Mouse (Mus musculus): ENCODE measurements around the gene Slfnl1.
A peak's percentile ranks its signal among the peaks of the same experiment; 100 is the strongest.

The Slfnl1 gene

DNA sequence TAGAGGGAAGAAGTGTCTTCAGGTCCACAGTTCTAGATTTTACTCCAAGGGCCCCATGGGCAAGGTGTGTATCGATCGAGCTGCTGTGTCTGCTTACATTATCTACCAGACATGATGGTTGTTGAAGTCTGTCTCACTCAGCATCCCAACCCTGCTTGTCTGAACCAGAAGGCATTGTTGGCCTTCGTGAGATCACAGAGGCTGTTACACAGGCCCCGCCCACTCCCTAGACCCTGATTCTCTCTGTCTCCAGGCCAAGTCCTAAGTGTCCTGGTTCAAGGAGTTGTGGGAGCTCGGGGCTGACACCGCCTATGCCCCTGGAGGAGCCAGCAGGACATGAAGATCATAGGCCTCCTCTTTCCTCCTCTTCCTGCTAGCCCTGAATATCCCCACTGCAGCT lies at the start of gene Slfnl1:
Slfnl1 (plus strand) TSS at position 246 of the 400 bp plus-strand sequence.
- DNase-seq = no peak

DNA sequence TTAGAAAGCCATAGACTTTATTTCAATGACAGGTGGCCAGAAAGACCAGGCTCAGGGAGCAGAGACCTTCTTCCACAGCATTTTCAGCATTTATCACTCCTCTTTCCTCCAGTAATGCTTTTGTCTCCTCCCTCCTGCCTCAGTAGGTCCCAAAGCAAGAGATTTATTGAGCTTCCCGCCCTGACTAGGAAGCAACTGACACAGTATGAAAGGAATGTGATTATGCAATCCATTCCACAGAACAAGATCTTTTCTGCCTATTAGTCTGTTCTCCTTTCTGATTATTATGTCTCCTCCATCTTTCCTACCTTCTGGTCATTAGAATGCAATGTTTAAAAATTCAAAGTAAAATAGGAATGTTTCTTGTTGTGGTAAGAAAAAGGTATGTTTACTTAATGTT lies 44.3 kb upstream of the Slfnl1 start:
- no peak for DNase-seq

DNA sequence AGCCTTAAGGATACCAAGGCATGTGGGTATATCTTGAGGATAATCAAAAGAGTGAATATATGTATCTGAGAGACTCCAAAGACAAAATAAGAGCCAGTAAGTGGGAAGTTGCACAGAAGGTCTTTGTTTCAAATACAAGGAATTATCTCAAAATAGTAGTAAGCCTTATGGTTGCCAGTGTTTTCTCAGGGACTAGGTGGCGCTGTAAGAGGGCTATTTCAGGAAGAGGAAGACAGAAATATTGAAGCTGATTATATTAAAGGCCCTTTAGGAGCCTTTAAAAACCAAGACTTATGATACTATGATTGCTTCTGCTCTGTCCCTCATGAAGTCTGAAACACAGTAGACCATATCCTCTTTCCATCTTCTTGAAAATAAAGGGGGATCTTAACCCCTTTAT lies 25.1 kb upstream of the Slfnl1 start:
- no peak for DNase-seq

DNA sequence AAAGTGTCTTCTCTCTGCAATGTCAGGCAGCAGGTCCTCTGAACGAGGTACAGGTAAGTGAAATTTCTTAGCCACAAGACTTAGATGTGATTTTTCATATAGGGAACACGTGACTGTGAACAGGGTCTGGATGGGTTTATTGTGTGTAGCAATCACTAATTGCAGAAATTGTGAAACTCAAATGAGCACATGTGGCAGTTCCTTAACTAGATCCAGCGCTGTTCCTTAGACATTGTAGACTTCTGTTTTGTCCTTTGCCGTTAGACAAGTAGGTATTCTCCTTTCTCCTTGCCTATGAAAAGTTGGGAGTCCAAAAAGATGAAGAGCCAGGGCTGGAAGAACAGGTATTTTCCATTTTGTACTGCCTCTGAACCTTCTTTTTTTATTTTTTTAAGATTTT lies 20.8 kb upstream of the Slfnl1 start:
- no peak for DNase-seq

DNA sequence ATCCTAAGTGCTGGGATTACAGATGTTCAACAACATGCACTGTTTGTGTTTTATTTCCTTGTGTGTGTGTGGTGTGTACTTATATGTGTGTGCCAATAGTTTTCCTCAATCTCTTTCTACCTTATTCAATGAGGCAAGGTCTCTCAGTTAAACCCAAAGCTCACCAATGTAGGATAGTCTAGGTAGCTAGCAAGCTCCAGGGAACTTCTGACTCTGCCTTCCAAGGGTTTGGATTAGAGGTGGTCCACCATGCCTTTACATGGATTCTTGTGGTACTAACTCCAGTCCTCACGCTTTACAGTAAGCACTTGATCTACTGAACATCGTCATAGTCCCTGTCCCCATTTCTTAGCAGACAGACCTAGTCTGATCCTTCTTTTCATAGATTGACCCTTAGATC lies 17.7 kb upstream of the Slfnl1 start:
- no peak for DNase-seq

DNA sequence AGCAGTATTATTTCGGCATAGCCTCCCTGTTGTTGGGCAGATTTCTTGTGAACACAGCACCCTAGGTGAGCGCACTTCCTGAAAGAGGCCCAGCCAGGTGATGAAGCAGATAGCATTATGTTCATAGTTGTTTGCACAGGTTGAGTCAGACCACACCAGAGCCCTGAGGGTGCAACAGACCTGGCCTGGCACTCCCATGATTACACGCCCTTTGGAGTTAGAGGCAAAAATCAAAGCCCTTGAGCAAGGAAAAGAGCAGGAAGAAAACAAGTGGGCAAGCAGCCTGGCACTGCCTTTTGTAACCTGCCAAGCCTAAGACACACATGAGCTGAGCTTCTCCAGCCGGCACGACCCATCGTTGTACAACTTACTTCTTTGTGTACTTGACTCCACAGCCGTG lies 15.5 kb upstream of the Slfnl1 start:
- DNase-seq = no peak

DNA sequence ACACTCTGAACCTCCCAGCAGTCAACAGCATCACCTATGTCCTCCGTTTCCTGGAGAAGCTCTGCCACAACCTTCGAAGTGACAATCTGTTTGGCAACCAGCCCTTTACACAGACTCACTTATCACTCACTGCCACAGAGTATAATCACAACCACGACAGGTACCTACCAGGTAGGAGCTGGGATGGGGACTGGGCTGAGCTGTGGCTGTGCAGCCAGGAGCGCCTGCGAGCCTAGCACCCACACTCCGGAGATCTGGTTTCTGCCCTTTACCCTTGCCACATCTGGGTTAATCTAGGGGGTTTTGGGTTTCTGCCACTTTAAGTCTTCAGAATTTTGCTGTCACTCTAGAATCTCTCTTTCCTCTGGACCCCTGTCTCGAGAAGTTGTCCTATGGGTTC lies 15.1 kb upstream of the Slfnl1 start:
- DNase-seq = no peak

DNA sequence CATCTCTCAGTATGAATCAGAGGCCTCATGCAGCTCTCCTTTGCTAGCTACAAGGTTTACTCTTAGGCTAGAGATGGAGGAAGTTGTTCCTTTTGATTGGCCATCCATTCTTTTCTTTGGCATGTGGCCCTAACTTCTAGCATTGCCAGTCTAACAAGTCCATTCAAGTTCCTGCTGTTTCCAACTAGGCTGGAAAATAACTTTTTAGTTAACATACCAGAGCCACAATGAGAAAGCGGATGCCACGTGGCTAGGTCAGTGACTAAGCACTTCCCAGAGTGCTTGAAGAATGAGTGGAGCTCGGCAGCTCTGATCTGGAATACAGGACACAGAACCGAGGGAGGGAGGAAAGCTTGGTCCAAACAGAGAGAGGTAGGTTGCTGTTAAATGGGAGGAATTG lies 14.7 kb upstream of the Slfnl1 start:
- DNase-seq = no peak

DNA sequence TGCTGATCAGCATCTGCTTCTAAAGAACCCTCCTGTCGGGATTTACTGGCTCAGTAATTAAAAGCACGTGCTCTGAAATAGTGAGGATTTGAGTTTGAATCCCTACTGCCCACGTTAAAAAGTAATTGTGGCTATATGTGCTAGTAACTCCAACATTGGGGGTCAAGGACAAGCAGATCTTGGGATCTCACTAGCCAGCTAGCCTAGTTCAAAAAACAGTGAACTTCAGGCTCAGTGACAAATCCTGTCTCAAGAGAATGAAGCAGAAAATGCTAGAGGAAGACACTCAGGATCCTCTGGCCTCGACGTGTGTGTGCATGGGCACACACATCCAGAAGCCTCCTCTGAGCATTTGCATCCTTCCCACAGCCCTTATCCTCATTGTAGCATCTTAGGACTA lies 10.3 kb upstream of the Slfnl1 start:
- DNase-seq = no peak

DNA sequence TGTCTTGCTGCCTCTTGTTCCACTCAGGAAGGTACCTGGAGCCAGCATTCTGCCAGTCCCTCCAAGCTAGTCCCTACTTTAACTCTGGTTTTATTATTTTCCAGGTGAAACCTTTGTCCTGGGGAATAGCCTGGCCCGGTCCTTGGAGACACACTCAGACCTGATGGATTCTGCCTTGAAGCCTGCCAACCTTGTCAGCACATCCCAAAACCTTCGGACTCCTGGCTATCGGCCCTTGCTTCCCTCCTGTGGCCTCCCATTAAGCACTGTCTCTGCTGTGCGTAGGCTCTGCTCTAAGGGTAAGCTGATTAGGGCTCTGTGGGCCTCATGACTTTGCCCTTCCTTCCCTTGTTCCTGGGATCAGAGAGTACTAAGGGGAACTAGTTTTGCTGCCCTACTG lies 9.7 kb upstream of the Slfnl1 start:
- no peak for DNase-seq

DNA sequence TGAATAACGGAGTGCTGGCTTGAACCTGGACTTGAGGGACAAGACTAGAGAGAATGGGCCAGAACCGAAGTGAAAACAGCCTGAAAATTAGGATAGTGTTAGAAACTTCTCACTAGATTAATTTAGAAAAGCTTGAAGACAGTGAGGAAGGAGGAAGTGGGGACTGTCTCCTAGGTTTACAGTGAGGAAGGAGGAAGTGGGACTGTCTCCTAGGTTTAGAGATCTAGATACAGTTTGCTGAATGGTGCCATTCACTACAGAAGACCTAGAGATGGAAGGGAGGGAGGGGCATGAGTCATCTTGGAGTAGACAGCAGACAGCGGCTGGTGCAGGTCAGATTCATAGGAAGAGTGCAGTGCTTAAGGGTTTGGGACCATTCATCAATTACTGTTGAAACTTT lies 8.9 kb upstream of the Slfnl1 start:
- DNase-seq = no peak

DNA sequence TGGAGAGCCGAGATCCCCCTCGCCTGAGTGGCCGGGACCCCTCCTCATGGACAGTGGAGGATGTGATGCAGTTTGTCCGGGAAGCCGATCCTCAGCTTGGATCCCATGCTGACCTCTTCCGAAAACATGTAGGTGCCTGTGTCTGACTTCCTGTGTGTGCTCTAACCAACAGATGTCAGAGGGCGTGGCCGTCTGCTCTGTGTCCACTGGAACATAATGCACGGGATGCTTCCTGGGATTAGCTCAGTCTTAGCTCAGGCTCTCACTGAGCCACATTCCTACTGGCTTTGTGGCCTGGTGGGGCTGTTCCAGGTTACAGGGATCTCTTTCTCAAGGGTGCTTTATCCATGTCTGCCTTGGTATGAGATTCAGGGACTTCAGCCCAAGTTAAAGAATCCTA lies 3.9 kb upstream of the Slfnl1 start:
- DNase-seq = no peak

DNA sequence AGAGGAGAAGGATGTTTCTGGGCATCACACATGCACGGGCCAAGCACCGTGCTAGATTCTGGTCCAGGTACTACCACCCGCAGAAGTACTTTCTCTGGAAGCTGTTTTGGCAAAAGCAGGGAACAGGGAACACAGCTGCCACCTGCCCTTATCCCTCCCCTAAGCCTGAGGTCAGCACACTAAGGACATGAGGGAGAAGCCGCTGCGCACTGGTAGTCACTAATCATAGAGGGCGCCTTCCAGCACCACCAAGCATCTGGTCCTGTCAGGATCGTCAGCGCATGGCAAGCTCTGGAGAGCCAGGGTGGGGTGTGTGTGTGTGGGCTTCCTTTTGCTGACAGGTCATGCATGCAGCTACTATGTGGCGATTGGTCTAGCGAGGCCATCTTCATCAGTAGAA lies 6.6 kb downstream of the Slfnl1 start:
- DNase-seq = no peak

DNA sequence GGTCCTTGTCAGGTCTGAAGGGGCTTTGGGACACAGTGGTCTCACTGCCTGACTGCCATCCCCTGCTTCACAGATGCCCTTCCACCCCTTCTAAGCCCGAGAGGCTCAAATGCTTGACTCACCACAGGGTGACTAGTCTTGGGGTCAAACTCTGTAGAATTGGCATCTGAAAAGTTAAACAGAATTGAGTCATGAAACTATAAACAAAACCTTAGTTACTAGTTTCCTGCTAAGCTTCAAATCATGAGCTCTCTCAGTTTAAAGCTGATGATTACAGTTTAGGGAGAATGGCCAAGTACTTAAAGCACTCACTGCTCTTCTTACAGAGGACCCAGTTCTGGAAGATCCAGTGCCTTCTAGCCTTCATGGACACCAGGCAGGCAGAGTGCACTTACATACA lies 12.9 kb downstream of the Slfnl1 start:
- no peak for DNase-seq

DNA sequence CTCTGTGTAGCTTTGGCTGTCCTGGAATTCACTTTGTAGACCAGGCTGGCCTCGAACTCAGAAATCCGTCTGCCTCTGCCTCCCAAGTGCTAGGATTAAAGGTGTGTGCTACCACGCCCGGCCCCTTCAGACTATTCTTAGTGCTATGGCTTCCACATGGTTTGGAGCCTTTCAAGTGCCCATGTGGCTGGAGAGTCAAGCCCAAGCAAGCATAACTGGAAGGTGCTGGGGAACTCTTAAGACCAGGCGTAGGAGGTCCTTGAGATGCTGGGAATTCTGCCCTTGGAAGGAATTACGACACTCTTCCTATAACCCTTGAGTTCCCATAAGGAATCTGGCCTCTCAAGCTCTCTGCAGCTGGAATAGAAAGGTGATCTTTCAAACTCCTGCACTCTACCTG lies 24.6 kb downstream of the Slfnl1 start:
- no peak for DNase-seq

DNA sequence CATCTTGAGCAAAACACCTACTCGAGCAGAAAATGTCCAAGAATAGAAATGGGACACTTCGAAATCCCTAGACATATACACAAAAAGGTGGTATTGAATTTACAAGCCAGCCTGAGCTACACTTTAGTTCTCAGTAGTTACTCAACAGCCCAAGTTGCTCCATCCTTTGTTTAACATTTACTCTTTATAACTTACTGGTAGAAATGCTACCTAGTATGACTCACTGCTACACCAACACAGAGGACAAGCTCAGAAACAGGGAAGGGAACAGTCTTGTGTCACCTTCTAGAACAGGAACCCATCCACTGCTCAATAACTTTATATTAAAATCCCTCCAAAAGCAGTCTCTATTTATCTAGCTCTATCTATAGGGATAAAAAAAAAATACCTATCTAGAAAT lies 33.7 kb downstream of the Slfnl1 start:
- no peak for DNase-seq

DNA sequence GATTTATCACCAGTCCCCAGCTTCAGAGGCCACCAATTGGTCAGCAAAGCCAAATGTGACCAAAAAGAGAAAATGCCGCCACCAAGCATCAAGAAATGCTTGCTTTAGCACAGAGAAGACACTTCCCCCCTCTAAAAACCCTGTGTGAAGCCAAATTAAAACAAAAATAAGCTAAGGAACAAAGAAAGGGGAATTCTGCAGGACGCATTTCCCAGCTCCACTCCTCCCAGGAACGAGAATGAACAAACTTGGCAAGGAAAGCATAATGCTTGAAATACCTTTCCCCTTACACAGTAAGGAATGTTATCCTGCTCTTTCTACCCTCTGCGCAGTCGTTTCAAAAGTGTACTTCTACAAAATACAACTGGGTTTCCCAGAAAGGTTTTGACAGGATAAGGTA lies 36.0 kb downstream of the Slfnl1 start:
- DNase-seq = no peak

DNA sequence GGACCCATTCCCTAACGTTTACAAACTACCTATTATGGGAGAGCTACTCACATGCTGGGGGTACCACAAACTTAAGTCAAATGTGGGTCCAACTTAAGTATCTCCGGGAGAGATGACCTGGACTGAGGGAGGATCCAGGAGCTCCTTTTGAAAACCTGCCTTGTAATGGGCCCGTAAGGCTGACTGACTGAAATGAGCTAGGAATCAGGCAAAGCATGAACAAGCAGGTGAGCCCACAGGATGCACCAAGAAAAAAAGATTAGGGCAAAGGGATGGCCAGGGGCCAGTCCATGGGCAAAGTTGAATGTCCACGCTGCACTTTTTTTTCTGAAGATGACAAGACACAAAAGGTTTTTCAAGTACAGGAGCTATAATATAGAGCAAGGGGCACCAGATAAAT lies 37.0 kb downstream of the Slfnl1 start:
- DNase-seq = no peak

DNA sequence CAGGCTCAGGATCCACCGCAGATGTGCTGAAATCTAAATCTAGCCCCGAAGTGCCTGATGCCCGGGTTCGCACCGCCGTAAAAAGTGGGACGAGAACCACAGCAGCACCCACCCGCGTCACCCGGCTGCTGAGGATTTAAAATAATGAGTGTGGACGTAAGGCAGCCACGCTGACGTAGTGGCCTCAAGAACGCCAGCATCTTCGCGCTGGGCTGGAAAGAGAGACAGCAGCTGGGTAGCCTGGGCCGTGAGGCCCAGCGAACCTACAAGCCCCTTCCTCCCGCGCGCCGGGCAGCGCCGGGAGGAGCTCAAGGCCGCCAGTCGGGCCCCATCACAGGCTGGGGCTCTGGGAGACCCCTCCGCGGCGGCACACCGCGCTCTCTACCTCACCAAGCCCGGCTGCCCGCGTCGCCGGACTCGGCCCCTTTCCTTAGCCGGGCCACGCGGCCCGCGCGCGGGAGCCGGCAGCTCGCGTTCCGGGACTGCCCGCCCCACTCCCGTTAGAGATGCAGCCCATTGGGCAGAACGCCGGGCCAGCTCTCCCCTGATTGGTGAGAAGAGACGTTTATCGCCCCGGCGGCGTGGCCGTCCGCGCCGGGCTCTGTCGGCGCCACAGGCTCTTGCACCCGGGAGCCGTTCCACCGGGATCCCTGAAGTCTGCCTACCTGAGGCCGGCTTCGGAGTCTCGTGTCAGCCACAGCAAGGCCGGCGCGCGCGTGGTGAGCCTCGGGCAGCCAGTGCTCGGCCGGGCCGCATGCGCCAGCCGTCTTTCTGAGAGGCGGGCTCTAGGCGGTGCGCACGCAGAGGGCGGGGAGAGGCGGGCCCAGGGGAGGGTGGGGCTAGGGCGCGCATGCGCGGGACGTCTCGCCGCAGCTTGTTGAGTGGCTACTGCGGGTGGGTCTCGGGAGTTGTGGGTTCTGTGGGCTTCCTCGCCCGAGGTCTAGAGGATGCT lies 37.7 kb downstream of the Slfnl1 start, which contains the start of gene Ctps:
Ctps (minus strand) TSS at position 791 of the 952 bp plus-strand sequence.
- DNase-seq = peak; percentile 93

DNA sequence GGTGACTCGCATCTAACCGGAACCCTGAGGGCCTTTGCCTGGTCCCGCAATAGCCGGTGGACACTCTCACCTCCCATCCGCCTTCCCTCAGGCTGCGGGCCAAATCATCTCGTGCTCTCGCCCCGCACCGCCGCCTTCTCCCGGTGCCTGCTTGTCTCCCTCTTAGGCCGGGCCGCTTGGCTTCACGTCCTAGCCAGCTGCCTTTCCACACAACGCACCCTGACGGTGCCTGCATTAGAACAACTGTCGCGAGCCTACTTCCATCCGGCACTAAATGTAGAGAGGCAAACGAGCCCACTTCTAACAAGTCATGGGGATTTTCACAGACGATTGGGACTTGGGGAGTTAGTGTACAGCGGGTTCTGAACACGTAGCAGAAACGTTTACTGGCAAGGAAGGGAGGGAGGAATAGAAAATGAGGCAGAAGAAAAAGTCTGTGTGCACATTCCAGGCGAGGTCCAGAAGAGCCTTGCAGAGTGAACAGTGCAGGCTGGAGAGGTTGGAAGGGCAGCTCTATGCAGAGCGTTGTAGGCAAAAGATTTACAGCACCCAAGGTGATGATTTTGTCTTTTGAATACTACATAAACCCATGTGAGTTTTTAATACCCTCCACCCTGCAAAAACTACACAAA lies 38.5 kb downstream of the Slfnl1 start:
- no peak for DNase-seq

DNA sequence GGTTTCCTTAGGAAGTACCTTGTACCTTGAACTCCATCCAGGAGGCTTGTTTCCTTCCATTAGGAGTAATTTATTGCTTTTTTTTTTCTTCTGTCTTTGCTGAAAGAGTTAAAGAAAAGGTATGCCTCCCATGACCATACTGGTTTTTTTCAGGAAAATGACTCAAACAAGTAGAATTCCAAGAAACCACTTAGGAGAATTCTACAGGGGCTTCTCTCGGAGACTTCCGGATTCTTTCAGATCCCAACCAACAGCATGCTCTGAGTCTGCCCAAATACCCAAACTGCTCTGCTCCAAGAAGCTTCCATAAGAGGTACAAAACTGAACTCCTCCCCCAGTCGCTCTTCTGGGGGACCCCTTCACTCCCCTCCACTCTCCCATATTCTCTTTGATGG lies 39.0 kb downstream of the Slfnl1 start:
- DNase-seq = no peak

DNA sequence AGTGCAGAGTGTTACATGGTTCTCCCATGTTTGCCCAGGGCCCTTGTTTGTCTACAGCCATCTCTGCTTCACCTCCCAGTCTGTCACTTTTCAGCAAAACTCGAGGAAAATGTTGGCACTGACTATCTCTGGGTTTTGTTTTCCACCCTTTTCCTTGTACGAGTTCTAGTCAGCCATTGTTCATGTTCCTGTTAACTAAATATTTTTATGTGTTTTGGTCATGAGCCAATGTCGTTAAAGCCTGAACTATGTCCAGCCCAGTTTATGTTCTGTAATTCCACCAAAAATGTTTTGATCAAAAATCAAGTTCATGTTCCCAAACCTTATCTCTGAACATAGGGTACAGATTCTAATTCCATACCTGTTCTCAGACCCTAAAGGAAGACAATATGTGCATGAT lies 39.7 kb downstream of the Slfnl1 start:
- no peak for DNase-seq

DNA sequence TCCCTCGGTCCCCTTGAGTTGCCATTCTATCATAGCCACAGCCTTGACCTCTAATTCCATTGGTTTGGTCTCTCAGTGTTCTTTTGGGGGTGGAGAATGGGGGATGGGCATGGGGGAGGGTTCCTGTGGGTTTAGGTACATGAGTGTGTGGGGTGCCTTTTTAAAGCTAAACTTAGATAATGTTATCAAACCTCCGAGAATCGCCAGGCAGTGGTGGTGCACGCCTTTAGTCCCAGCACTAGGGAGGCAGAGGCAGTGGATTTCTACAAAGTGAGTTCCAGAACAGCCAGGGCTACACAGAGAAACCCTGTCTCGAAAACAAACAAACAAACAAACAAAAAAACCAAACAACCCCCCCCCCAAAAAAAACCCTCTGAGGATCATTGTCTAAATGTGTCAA lies 48.9 kb downstream of the Slfnl1 start:
- no peak for DNase-seq

DNA sequence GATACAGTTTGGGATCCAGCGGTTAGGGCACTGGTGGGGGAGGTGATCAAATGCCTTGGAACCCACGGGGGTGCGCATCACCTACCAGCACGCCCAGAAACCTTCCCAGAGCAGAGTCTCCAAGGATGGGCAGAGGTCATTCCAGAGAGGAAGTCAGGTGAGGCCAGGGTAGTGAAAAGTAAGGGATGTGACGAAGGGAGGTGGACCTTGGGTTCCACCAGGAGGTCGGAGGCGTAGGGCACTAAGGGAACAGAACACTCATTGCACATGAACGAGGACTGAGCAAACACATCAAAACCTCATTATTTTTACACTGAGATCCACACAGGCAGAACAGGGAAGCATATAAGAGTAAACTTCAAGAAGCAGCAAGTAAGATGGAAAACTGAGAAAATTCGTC lies 49.7 kb downstream of the Slfnl1 start:
- no peak for DNase-seq
